Mouse (Mus musculus) gastrocnemius, postnatal 4 days (tissue): ENCODE data around the gene Gm49339. TPM values are rescaled to one million over a fixed set of nuclear protein-coding genes. Genes with fewer than 3 reads are reported as not detected.
"Not testable (repeated sequence)": the region's sequence is repeated elsewhere in the genome, so short reads cannot be mapped to it uniquely, and the experiment has no call there.

ENCODE experiments used
- DNase-seq, 2 experiments: peaks; one replicate each; pipeline ENCODE4 v3.0.0; 2021 to 2022; ENCODE audit warnings: low spot score in 2 of 2, mixed read lengths in 2 of 2
- long read RNA-seq, 2 experiments: library from polyadenylated mRNA; stranded (forward); transcript quantifications; one replicate each; pipeline ENCODE4 v2.0.0; 2021
- total RNA-seq, 2 experiments: library from RNA; stranded (reverse); gene quantifications; 2 replicates each; pipeline ENCODE4 v1.2.3; 2021

Gm49339 gene
- total RNA-seq, result 1 to 10 TPM; 1.3 to 1.4 TPM
- long read RNA-seq, experiment 1, result 0 reads
- long read RNA-seq, experiment 2, result 0 reads

DNA sequence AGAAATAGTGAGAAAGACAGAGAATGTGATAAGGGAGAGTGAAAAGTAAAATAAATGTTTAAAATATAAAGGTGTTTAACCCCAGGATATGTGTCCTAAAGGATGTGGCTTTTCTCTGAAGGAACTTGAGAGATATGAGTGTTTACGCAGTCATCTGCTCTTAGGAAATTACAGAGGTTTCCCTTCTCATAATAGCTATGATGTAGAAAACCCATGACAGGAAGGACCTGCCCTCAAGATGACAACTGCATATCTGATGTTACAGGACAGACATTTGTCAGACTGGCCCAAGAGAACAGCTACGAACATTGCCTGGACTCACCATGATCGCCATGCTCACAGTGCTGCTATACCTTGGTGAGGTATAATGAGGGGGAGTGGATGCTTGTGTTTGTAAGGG lies at the start of gene Gm49339, which contains the start of gene Lilr4b:
Gm49339 (plus strand) TSS at position 216 of the 400 bp plus-strand sequence.
Lilr4b (plus strand) TSS at position 236 of the 400 bp plus-strand sequence.
- DNase-seq, result not testable (repeated sequence)

DNA sequence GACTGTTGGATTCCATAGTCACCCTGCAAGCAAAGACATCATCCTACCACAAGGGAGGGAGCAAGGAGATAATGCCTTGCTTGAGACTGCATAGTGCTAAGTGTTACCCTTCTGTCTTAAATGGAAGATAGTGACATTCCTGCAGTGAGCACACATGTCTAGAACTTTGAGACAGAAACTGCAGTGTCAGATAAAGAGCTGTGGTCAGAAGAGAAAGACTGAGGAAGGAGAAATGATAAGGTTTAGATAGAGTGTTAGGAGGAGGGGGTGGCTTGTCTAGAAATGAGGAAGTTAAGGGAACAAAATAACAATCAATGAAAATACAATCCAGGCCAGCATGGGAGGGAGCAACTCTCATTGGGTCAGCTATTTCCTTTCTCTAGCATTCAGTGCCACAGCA lies 47.5 kb upstream of the Gm49339 start:
- no peak for DNase-seq

DNA sequence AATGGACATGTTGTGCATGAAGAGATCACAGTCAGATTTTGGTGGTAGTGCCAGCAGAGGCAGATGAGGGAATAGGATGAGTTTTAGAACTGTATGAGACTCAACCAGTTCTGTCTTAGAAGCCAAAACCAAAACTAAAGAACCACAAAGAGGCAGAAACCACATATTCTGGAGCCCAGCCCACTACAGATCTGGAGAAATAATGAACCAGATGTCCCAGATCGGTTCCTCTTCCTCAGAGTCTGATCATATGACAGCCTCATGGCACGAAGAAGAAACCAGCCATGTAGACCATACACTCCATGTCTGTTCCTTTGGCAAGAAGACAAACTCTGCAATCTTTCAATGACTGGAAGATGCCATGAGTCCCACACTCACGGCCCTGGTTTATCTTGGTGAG lies 44.7 kb upstream of the Gm49339 start:
- DNase-seq, result no peak

DNA sequence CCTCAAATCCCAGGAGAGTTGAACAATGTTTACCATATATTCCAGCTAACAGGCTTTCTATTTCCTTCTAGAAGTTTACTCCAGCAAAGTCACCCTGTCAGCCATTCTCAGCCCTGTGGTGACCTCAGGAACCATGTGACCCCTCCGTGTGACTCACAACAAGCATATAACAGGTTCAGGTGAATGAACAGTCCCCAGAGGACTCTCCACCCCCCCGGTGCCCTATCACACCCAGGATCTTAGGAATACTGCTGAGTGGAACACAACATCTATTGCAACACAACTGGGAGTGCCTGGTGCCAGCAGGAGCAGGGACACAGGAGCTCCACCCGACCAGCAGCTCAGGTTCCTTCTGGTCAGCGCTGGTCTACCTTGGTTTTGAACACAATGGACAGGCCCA lies 28.8 kb upstream of the Gm49339 start:
- DNase-seq, result no peak

DNA sequence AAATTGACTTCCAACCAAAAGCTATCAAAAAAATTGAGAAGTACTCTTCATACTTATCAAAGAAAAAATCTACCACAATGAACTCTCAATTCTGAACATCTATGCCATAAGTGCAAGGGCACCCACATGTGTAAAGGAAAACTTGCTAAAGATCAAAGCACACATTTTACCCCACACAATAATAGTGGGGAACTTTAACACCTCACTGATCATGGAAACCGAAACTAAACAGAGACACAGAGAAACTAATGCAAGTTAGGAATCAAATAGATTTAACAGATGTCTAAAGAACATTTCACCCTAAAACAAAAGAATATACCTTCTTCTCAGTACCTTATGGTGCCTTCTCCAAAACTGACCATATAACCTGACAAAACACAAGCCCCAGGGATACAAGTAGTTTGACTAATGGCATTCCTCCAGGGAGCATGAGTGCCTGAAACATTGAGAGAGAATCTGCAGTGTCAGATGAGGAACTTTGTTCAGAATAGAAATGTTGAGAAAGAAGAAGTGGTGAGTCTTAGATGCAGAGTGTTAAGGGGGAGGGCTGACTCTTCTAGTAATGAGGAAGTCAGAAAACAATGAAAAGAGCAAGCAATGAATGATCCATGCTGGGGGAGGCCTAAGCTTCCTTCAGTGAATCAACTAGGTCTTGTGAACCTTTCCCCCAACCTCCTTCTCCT lies 26.7 kb upstream of the Gm49339 start:
- DNase-seq, result no peak

DNA sequence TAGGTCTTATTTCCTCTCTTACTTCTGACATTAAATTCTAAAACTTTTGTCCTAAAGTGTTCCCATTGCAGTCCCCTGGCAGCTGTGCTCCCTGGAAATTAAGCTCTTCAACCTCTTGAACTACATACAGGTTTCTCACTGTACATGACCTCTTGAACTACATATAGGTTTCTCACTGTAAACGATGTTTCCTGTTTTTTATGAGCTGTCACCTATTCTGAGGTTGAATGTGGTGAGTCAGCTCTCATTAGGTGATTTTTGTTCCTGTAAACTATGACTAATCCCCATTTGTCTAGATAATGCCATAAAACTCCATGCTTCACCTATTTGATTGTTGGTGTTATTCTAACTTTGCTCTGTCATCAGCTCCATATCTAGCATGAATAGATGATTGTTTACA lies 26.0 kb upstream of the Gm49339 start:
- DNase-seq, result no peak

DNA sequence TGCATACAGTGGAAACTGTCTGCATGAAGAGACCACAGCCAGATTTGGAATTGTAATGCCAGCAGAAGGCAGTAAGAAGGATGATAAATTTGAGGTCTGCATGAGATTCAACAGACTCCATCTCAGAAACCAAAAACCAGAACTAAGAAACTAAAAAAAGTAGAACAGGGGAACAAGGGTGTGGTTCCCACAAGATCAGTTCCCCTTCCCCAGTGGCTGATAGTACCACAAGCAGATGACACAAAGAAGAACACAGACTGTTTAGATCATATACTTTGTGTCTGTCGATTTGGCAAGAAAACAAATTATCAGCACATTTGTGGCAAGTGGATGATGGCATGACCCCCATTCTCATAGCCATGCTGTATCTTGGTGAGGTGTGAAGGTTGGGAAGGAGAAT lies 24.6 kb upstream of the Gm49339 start:
- no peak for DNase-seq

DNA sequence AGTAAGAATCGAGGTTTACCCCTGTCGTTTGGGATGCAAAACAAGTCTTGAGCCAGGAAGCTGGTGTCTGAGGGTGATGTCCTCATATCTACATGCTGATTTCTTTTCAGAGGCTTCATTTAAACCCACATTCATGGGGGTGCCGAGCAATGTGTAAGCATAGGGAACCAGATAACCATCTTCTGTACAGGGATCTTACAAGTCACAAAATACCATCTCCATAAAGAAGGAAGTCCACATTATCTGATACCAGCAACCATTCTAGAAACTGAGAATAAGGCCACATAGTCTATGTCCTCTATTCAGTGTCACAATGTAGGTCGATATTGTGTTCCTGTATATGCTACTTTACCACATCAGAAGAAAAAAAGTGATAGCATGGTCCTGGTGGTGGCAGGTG lies 24.0 kb upstream of the Gm49339 start:
- no peak for DNase-seq

DNA sequence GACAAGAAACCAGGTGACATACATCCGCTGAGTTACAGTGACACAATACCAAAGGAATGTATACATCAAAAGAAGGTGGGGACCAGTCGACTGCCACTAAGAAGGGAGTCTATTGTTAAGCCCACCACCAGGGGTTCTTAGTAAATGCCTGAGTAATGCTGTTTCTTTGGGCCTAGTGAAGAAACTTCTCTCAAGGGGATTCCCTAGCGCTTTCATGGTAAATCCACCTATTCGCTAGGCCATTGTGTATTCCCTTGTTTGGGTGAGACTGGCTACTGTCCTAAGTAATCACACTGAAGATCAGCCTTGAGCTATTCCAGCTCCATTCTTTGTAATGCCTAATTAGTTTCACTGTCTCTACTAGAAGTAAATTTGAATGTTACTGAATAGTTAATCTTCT lies 16.6 kb upstream of the Gm49339 start:
- DNase-seq, result not testable (repeated sequence)

DNA sequence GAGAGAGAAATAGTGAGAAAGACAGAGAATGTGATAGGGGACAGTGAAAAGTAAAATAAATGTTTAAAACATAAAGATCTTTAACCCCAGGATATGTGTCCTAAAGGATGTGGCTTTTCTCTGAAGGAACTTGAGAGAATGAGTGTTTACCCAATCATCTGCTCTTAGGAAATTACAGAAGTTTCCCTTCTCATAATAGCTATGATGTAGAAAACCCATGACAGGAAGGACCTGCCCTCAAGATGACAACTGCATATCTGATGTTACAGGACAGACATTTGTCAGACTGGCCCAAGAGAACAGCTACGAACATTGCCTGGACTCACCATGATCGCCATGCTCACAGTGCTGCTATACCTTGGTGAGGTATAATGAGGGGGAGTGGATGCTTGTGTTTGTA lies 10.3 kb downstream of the Gm49339 start, which contains the start of gene Lilrb4a:
Lilrb4a (plus strand) TSS at position 266 of the 400 bp plus-strand sequence.
- DNase-seq, result not testable (repeated sequence)

DNA sequence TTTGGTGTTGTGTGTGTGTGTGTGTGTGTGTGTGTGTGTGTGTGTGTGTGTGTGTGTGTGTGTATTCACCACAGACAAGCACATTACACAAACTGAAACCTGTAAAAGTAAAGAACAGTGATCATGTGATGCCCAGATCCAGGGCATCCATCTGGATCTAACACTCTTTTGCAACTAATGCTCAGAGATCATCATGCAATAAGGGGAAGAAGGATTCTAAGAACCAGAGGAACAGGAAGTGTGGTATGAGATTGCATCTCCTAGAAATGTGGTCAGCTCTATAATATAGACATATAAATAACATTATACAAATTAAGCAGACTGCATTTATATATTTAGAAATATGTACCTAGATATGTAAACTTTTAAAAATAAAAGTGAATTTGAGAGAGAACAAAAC lies 39.6 kb downstream of the Gm49339 start:
- no peak for DNase-seq

DNA sequence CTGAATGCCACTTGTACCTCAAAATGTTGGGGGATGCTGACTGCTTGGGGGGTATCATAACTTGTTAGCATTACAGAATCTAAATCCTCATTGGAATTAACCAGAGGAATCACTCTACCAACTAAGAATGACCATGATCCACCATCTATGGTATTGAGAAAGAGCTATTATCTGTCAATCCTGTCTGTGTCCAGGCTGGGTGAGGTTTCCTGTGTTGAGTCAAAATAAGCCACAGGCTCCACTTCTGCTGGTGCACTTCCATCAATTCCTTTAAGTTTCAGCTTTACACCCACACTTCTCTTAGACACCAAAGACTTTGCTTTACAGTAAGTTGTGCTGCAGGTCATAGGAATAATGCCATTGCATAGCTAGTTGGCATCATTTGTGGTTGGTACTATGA lies 41.0 kb downstream of the Gm49339 start:
- DNase-seq, result no peak

DNA sequence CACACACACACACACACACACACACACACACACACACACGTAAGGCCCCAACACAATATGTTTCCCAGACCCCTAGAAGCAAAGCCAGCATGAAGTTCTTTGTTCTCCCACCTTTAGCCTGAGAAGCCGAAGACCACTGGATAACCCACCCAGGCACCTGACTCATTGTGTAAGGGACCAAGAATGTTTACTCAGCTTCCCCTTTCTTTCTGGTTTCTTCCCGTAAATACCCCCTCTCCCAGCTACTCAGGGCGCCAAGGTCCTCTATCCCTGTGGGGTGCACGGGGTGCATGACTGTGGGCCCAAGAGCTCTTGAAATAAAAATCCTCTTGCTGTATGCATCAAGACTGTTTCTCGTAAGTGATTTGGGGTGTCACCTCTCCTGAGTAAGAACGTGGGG lies 45.7 kb downstream of the Gm49339 start:
- no peak for DNase-seq

DNA sequence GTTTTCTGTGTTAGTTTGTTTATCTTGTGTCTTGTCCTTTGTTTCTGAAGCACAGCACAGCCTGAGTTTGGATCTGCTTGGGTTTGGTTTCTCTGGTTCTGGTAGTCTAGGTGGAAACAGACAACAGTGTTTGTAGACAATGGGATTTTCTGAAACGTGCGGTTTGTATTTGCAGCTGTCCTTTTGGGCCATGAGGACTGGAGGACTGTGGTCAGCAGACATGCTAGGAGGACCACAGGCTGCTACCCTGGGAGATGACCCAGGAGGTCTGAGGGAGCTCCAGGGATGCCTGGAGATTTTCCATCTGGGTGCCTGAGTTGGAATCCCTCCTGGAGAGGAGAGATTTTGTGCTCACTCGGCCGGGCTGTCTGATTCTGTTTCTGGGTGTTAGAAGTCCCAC lies 46.2 kb downstream of the Gm49339 start:
- DNase-seq, result no peak

DNA sequence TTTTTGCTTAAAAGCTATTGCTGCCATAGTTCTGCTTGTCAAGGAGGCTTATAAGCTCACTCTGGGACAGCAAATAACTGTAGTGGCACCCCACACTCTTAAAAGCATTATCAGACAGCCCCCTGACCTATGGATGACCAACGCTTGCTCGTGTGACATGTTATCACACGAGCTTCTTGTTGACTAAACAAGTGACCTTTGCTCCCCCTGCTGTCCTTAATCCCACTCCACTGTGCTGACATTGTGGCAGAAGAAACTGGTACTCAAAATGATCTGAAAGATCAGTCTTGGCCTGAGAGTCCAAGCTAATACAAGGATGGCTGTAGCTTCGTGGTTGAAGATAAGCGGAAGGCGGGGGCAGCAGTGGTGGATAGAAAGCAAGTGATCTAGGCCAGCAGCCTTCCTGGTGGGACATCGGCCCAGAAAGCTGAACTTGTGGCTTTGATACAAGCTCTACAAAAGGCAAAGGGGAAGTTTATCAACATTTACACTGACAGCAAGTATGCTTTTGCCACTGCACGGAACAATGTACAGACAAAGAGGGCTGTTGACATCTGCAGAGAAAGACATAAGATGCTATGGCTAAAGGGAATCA lies 48.5 kb downstream of the Gm49339 start:
- DNase-seq, result no peak

DNA sequence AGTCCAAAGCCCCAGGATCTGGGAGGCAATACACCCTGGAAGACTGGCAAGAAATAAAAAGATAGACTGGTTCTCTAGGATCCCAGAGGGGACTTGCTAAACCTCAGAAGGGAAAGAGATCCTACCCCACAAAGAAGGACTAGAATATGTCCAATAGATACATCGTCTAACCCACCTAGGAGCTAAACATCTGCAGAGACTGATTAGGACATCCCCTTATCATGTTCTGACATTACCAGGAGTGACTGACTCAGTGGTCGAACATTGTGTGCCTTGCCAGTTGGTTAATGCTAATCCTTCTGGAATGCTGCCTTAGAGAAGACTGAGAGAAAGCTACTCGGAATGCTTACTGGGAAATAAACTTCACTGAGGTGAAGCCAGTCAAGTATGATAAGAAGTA lies 49.1 kb downstream of the Gm49339 start:
- DNase-seq, result no peak

DNA sequence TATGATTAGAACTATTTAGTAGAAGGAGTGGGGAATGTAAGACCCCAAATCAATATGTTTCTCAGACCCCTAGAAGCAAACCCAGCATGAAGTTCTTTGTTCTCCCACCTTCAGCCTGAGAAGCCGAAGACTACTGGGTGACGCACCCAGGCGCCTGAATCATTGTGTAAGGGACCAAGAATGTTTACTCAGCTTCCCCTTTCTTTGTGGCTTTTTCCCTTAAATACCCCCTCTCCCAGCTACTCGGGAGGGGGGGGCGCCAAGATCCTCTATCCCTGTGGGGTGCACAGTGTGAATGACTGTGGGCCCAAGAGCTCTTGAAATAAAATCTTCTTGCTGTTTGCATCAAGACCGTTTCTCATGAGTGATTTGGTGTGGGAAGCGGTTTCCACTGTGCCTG lies 50.4 kb downstream of the Gm49339 start:
- no peak for DNase-seq

Other genes starting within 250 kb of the Gm49339 start
- gene Lilr4b, start within 50 bp of the Gm49339 start, total RNA-seq, result 1 to 10 TPM; 3.0 to 3.3 TPM
- gene Lilrb4a, start 10.3 kb downstream of the Gm49339 start, total RNA-seq, result 1 to 10 TPM; 1.5 to 2.8 TPM
- not detected for gene Fam162b, start 109.9 kb downstream of the Gm49339 start, total RNA-seq
- gene Gprc6a, start 150.8 kb downstream of the Gm49339 start, total RNA-seq, result not detected
- not detected for gene Rfx6, start 197.1 kb downstream of the Gm49339 start, total RNA-seq